Mouse (Mus musculus) bone marrow macrophage, adult 2 months (primary cell): ENCODE results near the gene Cachd1. TPM values are rescaled to one million over a fixed set of nuclear protein-coding genes. Genes with fewer than 3 reads are reported as not detected.

Experiments used
- H3K27ac ChIP-seq: 2 replicates; pipeline ENCODE4 v1.5.1; 2012; ENCODE audit warnings: low read depth, low read length; ENCODE audit not compliant: insufficient read depth
- H3K4me1 ChIP-seq: 2 replicates; pipeline ENCODE4 v1.6.1; 2012; ENCODE audit warnings: low read length; ENCODE audit not compliant: control insufficient read depth, insufficient read depth
- H3K4me3 ChIP-seq: 2 replicates; pipeline ENCODE4 v1.5.1; 2012; ENCODE audit warnings: mild to moderate bottlenecking, low read length, moderate library complexity; ENCODE audit not compliant: insufficient read depth
- CTCF ChIP-seq: IDR thresholded peaks from 2 replicates; pipeline ENCODE4 v1.5.1; 2012; ENCODE audit warnings: low read depth, mild to moderate bottlenecking, low read length, moderate library complexity
- POLR2A ChIP-seq: IDR thresholded peaks from 2 replicates; pipeline ENCODE4 v1.6.1; 2012; ENCODE audit warnings: mild to moderate bottlenecking, low read depth, low read length, borderline replicate concordance
- polyA plus RNA-seq: library from polyadenylated mRNA; stranded (reverse); fragments of >200 nt; gene quantifications from 2 replicates; pipeline ENCODE4 v1.2.4, GENCODE M21; 2012; ENCODE audit not compliant: missing spikeins, insufficient read depth, insufficient read length

Gene Cachd1
- polyA plus RNA-seq, 1 experiment = not detected

DNA sequence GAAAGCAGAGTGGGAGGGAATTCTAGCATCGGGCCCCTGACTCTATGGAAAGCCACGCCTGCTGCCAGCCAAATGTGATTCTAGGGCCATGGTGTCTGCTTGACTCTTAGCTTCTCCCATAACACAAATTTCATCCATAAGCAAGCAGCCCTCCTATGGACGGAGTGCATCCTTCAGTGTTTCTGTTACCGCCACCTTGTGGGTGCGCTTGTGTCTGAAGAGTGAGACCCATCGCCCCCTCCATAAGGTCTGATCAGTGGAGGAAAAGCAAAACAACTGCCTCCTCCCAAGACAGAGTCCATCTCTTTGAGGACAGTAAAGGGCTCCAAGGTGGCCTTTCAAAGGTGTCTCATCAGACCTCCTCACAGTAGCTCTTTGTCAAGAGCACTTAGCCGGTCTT is 201.0 kb downstream of the Cachd1 start:
- no peak overlapping the region for H3K27ac ChIP-seq
- no peak for TF ChIP-seq CTCF
- no peak for TF ChIP-seq POLR2A
- H3K4me3 ChIP-seq = no peak overlapping the region
- no peaks in the 10 kb centered on the region for H3K4me1 ChIP-seq

DNA sequence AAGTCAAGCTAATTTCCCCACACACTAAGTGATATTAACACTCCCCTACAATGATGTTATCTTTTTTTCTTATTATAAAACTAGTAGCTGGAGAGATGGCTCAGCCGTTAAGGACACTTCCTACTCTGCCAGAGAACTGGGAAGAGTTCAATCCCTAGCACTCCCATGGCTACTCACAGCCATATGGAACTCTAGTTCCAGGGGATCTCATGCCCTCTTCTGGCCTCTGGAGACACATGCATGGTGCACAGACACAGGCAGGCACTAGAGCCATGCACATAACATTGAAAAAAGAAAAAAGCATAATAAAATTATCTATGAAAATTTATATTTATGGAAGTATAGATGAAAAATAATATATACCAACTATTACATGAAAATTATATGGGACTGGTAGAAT is 210.7 kb downstream of the Cachd1 start:
- no peak overlapping the region for H3K4me3 ChIP-seq
- H3K27ac ChIP-seq = no peak overlapping the region
- no peaks in the 10 kb centered on the region for H3K4me1 ChIP-seq
- no peak for TF ChIP-seq CTCF
- no peak for TF ChIP-seq POLR2A

DNA sequence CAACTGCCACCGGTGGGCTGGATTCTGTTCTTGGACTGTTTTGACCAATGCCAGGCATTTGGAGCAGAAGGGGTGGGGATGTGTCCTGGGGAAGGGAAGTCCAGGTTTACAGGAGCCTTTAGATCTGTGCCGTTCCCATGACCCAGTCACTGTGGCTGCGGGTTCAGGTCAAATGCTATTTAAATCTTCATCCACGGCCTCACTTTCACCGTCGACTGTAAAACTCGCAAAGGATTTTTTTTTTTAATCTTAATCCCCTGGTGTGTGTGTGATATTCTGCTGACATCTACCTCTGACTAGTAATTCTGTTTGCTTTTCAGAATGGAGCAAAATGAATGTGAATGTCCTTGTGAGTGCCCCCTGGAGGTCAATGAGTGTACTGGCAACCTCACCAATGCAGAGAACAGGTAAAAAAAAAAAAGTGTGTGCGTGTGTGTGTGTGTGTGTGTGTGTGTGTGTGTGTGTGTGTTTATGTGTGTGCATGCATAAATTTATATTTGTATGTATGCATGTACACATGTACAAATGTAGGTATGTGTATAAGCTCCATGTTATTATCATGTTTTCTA is 211.8 kb downstream of the Cachd1 start:
- Histone ChIP-seq H3K27ac (no peak overlapping the region), H3K4me1 (no peaks in the 10 kb centered on the region), H3K4me3 (no peak overlapping the region)
- no peak for TF ChIP-seq POLR2A
- no peak for TF ChIP-seq CTCF

DNA sequence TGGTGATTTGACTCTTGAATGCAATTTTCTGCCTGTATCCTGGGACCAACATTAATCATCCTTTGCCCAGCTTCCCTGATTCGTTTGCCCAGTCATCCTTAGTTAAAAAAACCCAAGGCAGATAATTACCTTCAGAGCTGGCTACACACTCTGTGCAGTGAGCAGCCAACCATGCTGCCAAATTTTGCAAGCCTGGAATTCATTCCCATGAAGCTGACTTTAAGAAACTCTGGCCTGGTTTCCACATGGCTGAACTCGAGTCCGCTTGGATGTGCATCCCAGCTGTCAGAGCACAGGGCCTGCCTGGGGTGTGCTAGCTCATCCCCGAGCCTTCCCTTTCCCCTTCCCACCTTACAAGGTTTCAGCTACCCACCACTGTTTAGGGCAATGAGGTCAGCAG is 214.5 kb downstream of the Cachd1 start:
- Histone ChIP-seq H3K4me3 (no peak overlapping the region), H3K4me1 (no peaks in the 10 kb centered on the region), H3K27ac (no peak overlapping the region)
- no peak for TF ChIP-seq POLR2A
- no peak for TF ChIP-seq CTCF

DNA sequence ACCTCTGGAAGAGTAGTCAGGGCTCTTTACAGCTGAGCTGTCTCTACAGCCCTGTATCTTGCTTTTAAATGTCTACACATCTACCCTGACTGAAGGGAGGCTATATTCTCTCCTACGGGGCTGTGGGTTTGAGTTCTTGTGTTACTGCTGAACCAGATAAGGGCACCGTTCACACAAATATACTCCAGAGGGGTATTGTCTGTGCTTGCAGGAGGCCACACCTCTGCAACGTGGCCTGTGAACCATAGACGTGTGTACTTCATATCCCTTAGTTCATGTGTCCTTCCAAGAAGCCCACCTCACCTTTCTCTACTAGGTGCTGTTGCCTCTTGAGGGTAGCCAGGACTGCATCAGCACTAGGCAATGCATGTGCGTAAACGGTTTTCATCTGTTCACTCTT is 215.6 kb downstream of the Cachd1 start:
- H3K27ac ChIP-seq = no peak overlapping the region
- no peaks in the 10 kb centered on the region for H3K4me1 ChIP-seq
- TF ChIP-seq POLR2A = no peak
- TF ChIP-seq CTCF = no peak
- no peak overlapping the region for H3K4me3 ChIP-seq

DNA sequence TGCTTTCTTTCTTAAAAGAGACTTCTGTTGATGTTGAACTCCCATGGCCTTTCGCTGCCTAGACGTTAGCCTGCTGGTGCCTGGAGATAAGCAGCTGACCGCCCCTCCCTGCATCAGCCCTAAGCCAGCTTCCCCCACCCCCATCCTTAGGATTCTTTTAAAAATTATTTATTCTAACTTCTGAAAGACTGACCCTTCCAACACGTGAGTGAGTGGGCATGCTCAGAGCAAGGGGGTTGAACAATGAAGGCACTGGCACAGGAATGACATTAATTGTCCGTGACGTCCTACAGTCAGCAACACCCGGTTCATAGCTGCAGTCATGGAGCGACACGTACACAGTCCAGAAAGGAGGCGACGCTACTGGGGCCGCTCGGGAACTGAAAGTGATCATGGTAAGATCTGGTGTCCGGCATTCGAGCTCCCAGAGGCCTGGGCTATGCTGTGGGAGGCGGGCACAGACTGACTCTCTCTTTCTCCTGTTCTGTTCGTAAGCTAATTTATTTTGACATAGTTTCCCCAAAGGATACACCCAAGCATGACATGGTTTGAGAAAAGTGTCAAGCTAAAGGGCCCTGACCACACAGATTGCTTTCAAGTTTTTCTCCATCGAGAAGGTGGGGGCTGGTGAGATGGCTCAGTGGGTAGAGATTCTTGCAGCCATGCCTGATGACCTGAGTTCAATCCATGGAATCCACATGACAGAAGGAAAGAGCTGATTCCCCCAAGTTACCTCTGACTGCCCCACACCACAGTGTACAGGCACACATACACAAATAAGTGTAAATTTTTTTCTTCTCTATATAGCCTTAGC is 218.2 kb downstream of the Cachd1 start:
- TF ChIP-seq CTCF = no peak
- no peak for TF ChIP-seq POLR2A
- no peak overlapping the region for H3K27ac ChIP-seq
- H3K4me3 ChIP-seq = no peak overlapping the region
- H3K4me1 ChIP-seq = no peaks in the 10 kb centered on the region

DNA sequence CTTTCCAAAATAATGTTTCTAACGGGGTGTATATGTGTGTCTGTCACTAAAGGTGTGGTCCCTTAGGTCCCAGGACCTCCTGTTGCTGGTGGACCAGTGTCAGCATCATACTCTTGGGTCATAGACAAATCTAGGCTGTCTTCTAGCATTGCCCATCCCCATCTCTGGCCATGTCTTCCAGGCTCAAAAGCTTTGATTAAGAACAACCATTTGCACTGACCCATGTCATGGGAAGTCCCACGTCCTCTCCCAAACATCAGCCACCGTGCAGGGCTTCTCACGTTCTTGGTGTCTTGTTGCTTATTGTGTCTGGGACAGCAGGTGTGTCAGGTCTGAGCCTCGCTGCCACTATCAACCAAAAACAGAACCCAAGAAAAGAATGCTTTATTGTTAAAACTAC is 219.1 kb downstream of the Cachd1 start:
- Histone ChIP-seq H3K27ac (no peak overlapping the region), H3K4me1 (no peaks in the 10 kb centered on the region), H3K4me3 (no peak overlapping the region)
- TF ChIP-seq CTCF = no peak
- TF ChIP-seq POLR2A = no peak

DNA sequence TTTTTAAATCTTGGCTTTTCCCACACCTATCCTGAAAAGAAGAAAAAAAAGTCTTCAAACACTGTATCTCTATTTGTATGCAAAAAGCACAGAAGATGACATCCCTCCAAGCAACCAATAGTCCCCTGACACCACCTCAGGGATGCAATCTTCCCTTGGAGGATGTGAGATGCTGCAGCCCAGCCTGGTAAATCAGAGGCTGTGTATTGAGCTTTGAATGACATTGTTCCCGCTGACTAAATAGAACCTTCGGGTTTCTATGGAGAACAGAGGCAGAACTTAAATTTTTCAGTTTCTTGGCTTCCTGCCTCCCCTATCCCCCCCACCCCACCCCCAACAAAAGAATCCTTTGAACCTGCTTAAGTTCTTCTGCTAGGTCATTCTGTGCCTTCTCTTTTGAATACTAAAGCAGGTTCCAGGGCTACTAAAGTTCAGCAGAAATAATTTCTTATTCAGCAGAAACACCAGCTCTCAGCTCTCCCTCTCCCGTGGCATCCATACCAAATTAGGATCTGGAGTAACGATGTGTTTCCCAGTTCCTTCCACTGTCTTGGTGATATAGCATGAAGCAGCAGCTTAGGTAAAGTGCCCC is 219.7 kb downstream of the Cachd1 start:
- Histone ChIP-seq H3K27ac (no peak overlapping the region), H3K4me3 (no peak overlapping the region), H3K4me1 (no peaks in the 10 kb centered on the region)
- TF ChIP-seq POLR2A = no peak
- no peak for TF ChIP-seq CTCF

DNA sequence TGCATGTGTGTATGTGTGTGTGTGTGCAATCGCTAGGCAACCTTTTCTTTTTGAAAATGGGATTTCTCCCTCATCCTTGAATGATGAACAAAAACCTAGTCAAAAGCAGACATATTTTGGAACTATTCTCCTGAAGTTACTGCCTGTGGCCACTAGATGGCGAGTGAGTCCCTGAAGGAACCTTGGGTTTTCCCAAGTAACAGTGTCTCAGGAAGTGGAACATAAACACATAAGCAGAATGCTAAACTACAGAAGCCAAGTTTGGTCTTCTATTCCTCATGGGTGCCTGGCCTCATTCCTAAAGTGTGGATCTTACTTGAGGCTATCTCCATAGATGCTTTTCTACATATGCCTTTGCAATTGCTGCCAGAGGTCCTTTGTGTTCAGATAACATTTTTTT is 221.7 kb downstream of the Cachd1 start:
- no peak overlapping the region for H3K4me3 ChIP-seq
- no peak overlapping the region for H3K27ac ChIP-seq
- no peaks in the 10 kb centered on the region for H3K4me1 ChIP-seq
- TF ChIP-seq CTCF (no peak), POLR2A (no peak)

DNA sequence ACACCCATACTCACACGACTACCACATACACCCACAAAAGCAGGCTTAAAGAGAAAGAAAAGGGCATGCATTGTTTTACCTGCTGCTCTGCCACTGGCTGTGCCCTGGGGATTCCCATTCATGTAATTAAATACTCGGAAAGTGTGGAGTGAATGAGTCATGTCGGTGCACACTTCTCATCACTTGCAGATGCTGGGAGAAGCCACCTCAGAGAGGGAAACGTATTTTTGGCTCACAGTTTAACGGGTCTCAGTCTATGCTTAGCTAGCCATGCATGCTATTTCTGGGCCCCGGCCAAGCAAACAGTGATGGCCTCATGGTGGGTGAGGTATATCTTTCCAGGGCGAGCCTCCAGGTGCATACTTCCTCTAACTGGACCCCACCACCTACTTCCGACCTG is 222.4 kb downstream of the Cachd1 start:
- TF ChIP-seq POLR2A = no peak
- H3K4me1 ChIP-seq = no peaks in the 10 kb centered on the region
- H3K4me3 ChIP-seq = no peak overlapping the region
- H3K27ac ChIP-seq = no peak overlapping the region

DNA sequence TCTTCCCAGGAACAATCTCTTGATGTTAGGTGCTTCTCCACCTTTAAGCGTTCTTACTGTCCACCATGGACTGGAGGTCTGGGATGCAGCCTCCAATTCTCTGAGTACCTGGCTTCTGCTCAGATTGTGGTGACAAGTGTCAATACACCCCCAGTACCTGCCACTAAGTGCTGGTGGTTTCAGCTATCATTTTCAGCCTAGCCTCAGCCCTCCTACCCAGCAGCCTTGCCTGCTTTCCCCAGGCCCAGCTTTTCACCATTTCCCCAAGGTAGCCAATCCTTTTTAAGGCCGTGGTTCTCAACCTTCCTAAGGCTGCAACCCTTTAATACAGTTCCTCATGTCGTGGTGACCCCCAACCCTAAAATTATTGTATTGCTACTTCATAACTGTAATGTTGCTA is 224.1 kb downstream of the Cachd1 start:
- Histone ChIP-seq H3K4me3 (no peak overlapping the region), H3K27ac (no peak overlapping the region), H3K4me1 (no peaks in the 10 kb centered on the region)
- TF ChIP-seq POLR2A = no peak
